Mouse (Mus musculus) heart, embryonic 13.5 days (tissue): Measurements from ENCODE around the gene Med20. TPM values are rescaled to one million over a fixed set of nuclear protein-coding genes. Genes with fewer than 3 reads are reported as not detected.

Experiments
- ATAC-seq: fragments of 200-750 bp; cut with Nextera tagmentation; 2 replicates; pipeline ENCODE4 v1.8.0; 2017; ENCODE audit warnings: moderate TSS enrichment; ENCODE audit not compliant: insufficient number of reproducible peaks, low FRiP score, low TSS enrichment; ENCODE audit errors: extremely low read depth
- H3K27ac ChIP-seq: fragments of 300-500 bp; sonication (generic); replicated peaks from 2 replicates; pipeline ENCODE4 v1.5.1; 2015; ENCODE audit warnings: moderate library complexity, mild to moderate bottlenecking, inconsistent platforms
- H3K27me3 ChIP-seq: fragments of 300-500 bp; sonication (generic); replicated peaks from 2 replicates; pipeline ENCODE4 v1.6.1; 2015; ENCODE audit warnings: mild to moderate bottlenecking, inconsistent platforms
- H3K36me3 ChIP-seq: fragments of 300-500 bp; sonication (generic); 2 replicates; pipeline ENCODE4 v1.6.1; 2015; ENCODE audit warnings: mild to moderate bottlenecking, inconsistent platforms
- H3K4me1 ChIP-seq: fragments of 300-500 bp; sonication (generic); 2 replicates; pipeline ENCODE4 v1.6.1; 2015; ENCODE audit warnings: inconsistent platforms
- H3K4me2 ChIP-seq: fragments of 300-500 bp; sonication (generic); 2 replicates; pipeline ENCODE4 v1.6.1; 2015; ENCODE audit warnings: inconsistent platforms, mild to moderate bottlenecking, moderate library complexity
- H3K4me3 ChIP-seq: fragments of 300-500 bp; sonication (generic); 2 replicates; pipeline ENCODE4 v1.5.1; 2015; ENCODE audit warnings: moderate library complexity, mild to moderate bottlenecking, inconsistent platforms
- H3K9ac ChIP-seq: fragments of 300-500 bp; sonication (generic); 2 replicates; pipeline ENCODE4 v1.6.1; 2015; ENCODE audit warnings: inconsistent platforms, mild to moderate bottlenecking, moderate library complexity
- H3K9me3 ChIP-seq: fragments of 300-500 bp; sonication (generic); 2 replicates; pipeline ENCODE4 v1.6.1; 2016; ENCODE audit warnings: inconsistent platforms
- WGBS: fragments of 180-500 bp; shearing (Covaris S2); methylation state at CpG from one replicate; pipeline ENCODE4 v1.1.7; 2015; ENCODE audit warnings: mixed read lengths; 5-methylcytosine and 5-hydroxymethylcytosine counted together
- polyA plus RNA-seq: library from polyadenylated mRNA; unstranded; fragments of >200 nt; fragmentation: Nextera tagmentation; extraction: Ambion mirVana; gene quantifications from 2 replicates; pipeline ENCODE4 v1.2.1, GENCODE M21; 2015

Med20 gene
- polyA plus RNA-seq, 1 experiment from 2014 or later, result 25.1 TPM

DNA sequence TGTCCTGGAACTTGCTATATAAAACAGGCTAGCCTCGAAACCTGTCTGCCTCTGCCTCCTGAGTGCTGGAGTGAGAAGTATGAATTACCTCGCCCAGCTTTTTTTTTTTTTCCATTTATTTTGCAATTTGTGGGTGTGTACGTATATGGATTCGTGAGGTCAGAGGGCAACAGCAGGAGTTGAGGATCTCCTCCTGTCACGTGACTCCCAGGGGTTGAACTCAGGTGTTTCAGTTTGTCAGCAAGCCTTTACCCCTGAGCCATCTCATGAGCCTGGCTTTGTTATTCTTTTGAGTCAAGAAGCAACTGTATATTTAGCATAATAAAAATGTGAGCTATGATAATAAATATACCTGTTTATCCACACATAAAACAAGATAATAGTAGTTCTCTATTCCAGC is 44.3 kb downstream of the Med20 start:
- H3K9ac ChIP-seq, result no peak overlapping the region
- no peak overlapping the region for H3K4me2 ChIP-seq
- H3K4me1 ChIP-seq, result no peaks in the 10 kb centered on the region
- no peak for ATAC-seq
- WGBS, result 89% methylated on average over 5 of the region's 5 CpGs
- peaks cover 15% of the 10 kb centered on the region for H3K36me3 ChIP-seq
- no peaks in the 10 kb centered on the region for H3K27me3 ChIP-seq
- H3K27ac ChIP-seq, result no peak overlapping the region
- no peaks in the 10 kb centered on the region for H3K9me3 ChIP-seq
- no peak overlapping the region for H3K4me3 ChIP-seq

DNA sequence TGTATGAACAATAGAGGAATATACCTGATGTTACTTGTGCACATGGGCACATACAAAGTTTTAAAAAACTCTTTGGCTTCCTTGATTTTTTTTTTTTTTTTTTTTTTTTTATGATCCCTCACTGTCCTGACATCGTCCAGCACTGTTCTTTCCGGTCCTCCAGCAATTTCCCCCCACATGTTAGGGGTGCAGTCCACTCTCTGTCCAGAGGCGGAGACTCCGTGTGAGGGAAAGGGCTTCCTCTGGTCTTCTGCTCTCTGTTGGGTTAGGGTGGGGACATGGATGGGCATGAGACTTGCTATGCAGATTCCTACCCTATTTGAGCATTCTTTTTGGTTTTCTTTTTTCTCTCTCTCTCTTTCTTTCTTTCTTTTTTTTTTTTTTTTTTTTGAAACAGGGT is 46.5 kb downstream of the Med20 start:
- WGBS, result 84% methylated on average over 4 of the region's 4 CpGs

DNA sequence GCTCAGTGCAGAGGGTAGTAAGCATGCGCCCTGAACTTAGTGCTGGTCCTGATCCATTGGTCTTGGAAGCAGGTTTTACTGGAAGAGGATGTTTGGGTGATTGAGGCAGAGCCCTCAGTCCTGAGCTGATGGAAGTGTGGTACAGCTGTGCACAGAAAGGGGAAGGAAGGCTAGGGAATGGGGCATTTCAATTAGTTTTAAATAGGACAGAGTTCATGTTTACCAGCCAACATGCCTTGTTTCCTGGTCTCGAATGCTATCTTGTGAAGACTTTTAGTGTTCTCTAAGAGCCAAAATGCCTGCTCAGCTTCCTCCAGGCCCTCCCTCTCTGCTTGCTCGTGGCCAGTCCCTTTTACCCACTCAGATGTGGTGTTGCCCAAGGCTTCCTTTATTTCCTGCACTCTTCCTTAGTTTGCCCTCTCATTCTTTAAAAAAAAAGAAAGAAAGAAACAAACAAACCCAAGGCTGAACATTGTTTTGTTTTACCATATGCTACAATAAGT is 47.4 kb downstream of the Med20 start:
- no peak overlapping the region for H3K9ac ChIP-seq
- peaks cover 4% of the 10 kb centered on the region; the same call in 1 of the 2 replicates for H3K36me3 ChIP-seq
- H3K4me2 ChIP-seq, result no peak overlapping the region
- no peaks in the 10 kb centered on the region for H3K9me3 ChIP-seq
- no peak overlapping the region for H3K27ac ChIP-seq
- WGBS, result 80% methylated on average over 3 of the region's 3 CpGs
- no peaks in the 10 kb centered on the region for H3K27me3 ChIP-seq
- ATAC-seq, result no peak
- peaks cover 6% of the 10 kb centered on the region for H3K4me1 ChIP-seq
- H3K4me3 ChIP-seq, result no peak overlapping the region

More for the DNA sequence above, 46.5 kb downstream of the Med20 start:
- no peaks in the 10 kb centered on the region for H3K9me3 ChIP-seq
- no peak overlapping the region for H3K4me3 ChIP-seq
- no peak overlapping the region for H3K4me2 ChIP-seq
- peaks cover 12% of the 10 kb centered on the region for H3K36me3 ChIP-seq
- H3K27me3 ChIP-seq, result no peaks in the 10 kb centered on the region
- H3K27ac ChIP-seq, result no peak overlapping the region
- no peak overlapping the region for H3K9ac ChIP-seq
- H3K4me1 ChIP-seq, result no peaks in the 10 kb centered on the region
- ATAC-seq, result no peak

DNA sequence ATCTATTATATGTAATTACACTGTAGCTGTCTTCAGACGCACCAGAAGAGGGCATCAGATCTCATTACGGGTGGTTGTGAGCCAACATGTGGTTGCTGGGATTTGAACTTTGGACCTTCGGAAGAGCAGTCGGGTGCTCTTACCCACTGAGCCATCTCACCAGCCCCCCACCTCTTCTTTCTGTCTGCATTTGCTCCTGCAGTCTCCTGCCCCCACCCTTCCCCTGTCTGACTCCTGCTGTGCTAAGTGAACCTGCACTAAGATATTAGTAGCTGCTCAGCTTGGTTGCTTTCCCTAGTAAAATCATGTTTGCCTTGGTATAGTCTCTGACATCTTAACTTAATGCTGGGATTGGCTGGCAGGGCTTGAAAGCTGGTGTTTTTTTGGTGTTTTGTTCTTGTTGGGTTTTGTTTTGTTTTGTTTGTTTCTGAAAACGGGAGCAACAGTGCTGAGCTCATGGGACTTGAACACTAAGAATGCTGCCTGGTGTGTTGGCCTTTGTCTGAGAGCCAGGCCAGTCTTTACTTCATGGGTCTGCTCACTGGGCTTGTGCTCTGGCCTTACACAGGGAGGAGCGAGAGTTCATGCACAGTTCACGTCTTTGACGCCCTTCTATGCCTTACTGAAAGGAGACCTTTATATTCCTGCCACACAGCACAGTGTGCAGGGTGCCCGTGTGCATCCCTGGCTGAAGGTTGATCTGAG is 51.8 kb downstream of the Med20 start:
- WGBS, result 64% methylated on average over 9 of the region's 9 CpGs
- H3K4me2 ChIP-seq, result no peak overlapping the region
- H3K9me3 ChIP-seq, result no peaks in the 10 kb centered on the region
- H3K4me1 ChIP-seq, result peaks cover 20% of the 10 kb centered on the region
- H3K27me3 ChIP-seq, result no peaks in the 10 kb centered on the region
- 0 out of 2 replicates have a peak, but pooled peaks cover 3% of the 10 kb centered on the region for H3K36me3 ChIP-seq
- H3K4me3 ChIP-seq, result no peak overlapping the region
- H3K27ac ChIP-seq, result peak overlapping the region; percentile 36
- ATAC-seq, result no peak
- no peak overlapping the region for H3K9ac ChIP-seq

DNA sequence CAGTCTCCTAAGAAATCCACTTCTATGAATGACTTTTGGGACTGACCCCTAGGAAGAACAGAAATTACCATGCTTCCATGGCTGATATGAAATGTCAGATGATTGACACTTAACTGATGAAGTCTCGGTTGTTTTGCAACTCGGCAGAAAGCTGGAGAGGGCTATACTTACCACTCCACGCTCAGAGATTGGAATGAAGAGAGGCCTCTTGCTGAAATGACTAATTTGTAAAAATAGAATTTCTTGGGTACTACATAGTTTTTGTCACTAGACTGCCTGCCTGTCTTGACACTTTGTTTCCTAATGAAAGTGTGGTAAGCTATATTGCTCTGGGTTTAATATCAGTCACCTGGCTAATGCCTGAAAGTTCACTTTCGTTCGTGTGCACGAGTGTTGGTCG is 53.1 kb downstream of the Med20 start:
- WGBS, result 64% methylated on average over 7 of the region's 7 CpGs
- Histone ChIP-seq H3K9ac (no peak overlapping the region), H3K4me2 (no peak overlapping the region), H3K9me3 (no peaks in the 10 kb centered on the region), H3K36me3 (0 out of 2 replicates have a peak, but pooled peaks cover 3% of the 10 kb centered on the region), H3K4me3 (no peak overlapping the region), H3K27me3 (no peaks in the 10 kb centered on the region), H3K4me1 (peaks cover 20% of the 10 kb centered on the region), H3K27ac (peak overlapping the region; percentile 24; the same call in 1 of the 2 replicates)
- no peak for ATAC-seq

DNA sequence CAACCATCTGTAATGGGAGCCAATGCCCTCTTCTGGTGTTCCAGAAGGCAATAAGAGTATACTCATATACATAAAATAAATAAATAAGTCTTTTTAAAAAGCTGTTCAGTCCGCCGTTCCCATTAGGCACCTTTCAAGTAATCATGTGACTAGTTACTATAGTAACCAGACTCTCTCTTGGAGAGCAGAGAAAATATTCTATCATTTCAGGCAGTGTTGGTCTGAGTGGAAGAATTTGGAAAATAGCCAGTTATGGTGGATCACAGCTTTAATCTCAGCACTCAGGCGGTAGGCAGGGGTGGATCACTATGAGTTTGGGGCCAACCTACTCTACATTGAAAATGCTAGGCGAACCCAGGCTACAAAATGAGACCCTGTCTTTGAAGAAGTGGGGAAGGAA is 57.8 kb downstream of the Med20 start:
- Histone ChIP-seq H3K4me1 (peaks cover 22% of the 10 kb centered on the region), H3K9me3 (no peaks in the 10 kb centered on the region), H3K9ac (no peak overlapping the region), H3K27ac (no peak overlapping the region), H3K4me2 (no peak overlapping the region), H3K36me3 (peaks cover 5% of the 10 kb centered on the region; the same call in 1 of the 2 replicates), H3K27me3 (peaks cover 20% of the 10 kb centered on the region), H3K4me3 (no peak overlapping the region)
- no peak for ATAC-seq
- WGBS, result 75% methylated on average over 4 of the region's 4 CpGs

DNA sequence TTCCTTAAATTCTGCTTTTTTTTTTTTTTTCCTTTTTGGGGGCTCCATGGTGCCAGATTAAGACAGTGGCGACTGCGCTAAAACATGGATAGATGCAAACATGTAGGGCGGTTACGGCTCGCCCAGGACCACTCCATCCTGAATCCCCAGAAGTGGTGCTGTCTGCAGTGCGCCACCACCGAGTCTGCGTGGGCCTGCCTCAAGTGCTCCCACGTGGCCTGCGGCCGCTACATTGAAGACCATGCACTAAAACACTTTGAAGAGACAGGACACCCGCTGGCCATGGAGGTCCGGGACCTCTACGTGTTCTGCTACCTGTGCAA is 60.6 kb downstream of the Med20 start:
- H3K4me3 ChIP-seq, result peak overlapping the region; percentile 52
- peaks cover 20% of the 10 kb centered on the region for H3K27me3 ChIP-seq
- peak overlapping the region; percentile 45; the same call in 1 of the 2 replicates for H3K27ac ChIP-seq
- H3K9ac ChIP-seq, result peak overlapping the region; percentile 74
- no peak for ATAC-seq
- H3K4me1 ChIP-seq, result peaks cover 12% of the 10 kb centered on the region
- WGBS, result 17% methylated on average over 14 of the region's 14 CpGs
- H3K4me2 ChIP-seq, result peak overlapping the region; percentile 95
- H3K36me3 ChIP-seq, result peaks cover 20% of the 10 kb centered on the region
- H3K9me3 ChIP-seq, result no peaks in the 10 kb centered on the region

DNA sequence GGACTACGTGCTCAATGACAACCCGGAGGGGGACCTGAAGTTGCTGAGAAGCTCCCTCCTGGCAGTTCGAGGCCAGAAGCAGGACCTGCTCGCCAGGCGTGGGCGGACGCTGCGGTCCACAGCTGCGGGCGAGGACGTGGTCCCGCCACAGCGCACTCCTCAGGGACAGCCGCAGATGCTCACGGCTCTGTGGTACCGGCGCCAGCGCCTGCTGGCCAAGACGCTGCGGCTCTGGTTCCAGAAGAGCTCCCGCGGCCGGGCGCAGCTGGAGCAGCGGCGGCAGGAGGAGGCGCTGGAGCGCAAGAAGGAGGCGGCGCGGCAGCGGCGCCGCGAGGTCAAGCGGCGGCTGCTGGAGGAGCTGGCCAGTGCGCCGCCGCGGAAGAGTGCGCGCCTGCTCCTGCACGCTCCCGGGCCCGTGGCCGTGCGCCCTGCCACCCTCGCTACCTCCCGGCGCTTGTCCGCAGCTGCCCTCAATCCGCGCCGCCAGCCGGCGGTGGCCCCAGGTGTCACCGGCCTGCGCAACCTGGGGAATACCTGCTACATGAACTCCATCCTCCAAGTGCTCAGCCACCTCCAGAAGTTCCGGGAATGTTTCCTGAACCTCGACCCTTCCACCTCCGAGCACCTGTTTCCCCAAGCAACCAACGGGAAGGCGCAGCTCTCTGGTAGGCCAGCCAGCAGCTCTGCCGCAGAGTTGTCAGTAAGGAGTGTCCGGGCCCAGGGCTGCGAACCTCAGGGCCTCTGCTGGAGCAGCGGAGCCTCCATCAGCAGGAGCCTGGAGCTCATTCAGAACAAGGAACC is 61.1 kb downstream of the Med20 start:
- WGBS, result 3% methylated on average over 60 of the region's 68 CpGs
- H3K4me2 ChIP-seq, result peak overlapping the region; percentile 95
- peaks cover 24% of the 10 kb centered on the region for H3K36me3 ChIP-seq
- H3K27ac ChIP-seq, result peak overlapping the region; percentile 45; the same call in 1 of the 2 replicates
- ATAC-seq, result peak; percentile 19; the same call in 1 of the 2 replicates
- H3K4me1 ChIP-seq, result peaks cover 12% of the 10 kb centered on the region
- H3K9ac ChIP-seq, result peak overlapping the region; percentile 74
- peak overlapping the region; percentile 52 for H3K4me3 ChIP-seq
- H3K27me3 ChIP-seq, result peaks cover 20% of the 10 kb centered on the region
- H3K9me3 ChIP-seq, result no peaks in the 10 kb centered on the region

Other genes starting within 250 kb of the Med20 start
- 60.6 and 67.7 TPM in 2 replicates for gene Mrps10, start 242.7 kb upstream of the Med20 start, polyA plus RNA-seq
- 1.2 and 1.4 TPM in 2 replicates for gene Guca1b, start 226.2 kb upstream of the Med20 start, polyA plus RNA-seq
- gene Guca1a, start 211.0 kb upstream of the Med20 start, polyA plus RNA-seq, result 2.1 and 2.8 TPM in 2 replicates
- gene AI661453, start 175.0 kb upstream of the Med20 start, polyA plus RNA-seq, result 0.82 and 1.2 TPM in 2 replicates
- gene 1700001C19Rik, start 174.2 kb upstream of the Med20 start, polyA plus RNA-seq, result 0.66 and 0.99 TPM in 2 replicates
- 18.4 and 19.4 TPM in 2 replicates for gene Taf8, start 109.3 kb upstream of the Med20 start, polyA plus RNA-seq
- 451 and 478 TPM in 2 replicates for gene Ccnd3, start 106.5 kb upstream of the Med20 start, polyA plus RNA-seq
- 24.1 and 24.8 TPM in 2 replicates for gene Bysl, start 90 bp upstream of the Med20 start, polyA plus RNA-seq
- gene Gm20517, start within 50 bp of the Med20 start, polyA plus RNA-seq, result 1.2 and 2.1 TPM in 2 replicates
- 2.6 and 3.3 TPM in 2 replicates for gene Usp49, start 19.1 kb downstream of the Med20 start, polyA plus RNA-seq
- gene Tomm6, start 76.8 kb downstream of the Med20 start, polyA plus RNA-seq, result 308 and 313 TPM in 2 replicates
- gene Frs3, start 77.4 kb downstream of the Med20 start, polyA plus RNA-seq, result 3.2 and 4.1 TPM in 2 replicates
- 0.15 and 0.27 TPM in 2 replicates for gene Gm21981, start 82.9 kb downstream of the Med20 start, polyA plus RNA-seq
- gene Prickle4, start 83.2 kb downstream of the Med20 start, polyA plus RNA-seq, result 0.43 and 0.78 TPM in 2 replicates
- gene Pgc, start 115.3 kb downstream of the Med20 start, polyA plus RNA-seq, result 0.17 and 0.24 TPM in 2 replicates
- gene Tfeb, start 125.4 kb downstream of the Med20 start, polyA plus RNA-seq, result 21.1 and 22.4 TPM in 2 replicates
- gene Mdfi, start 223.1 kb downstream of the Med20 start, polyA plus RNA-seq, result 11.9 and 12.5 TPM in 2 replicates